Mouse (Mus musculus): ENCODE results near the gene Mrgprb4. TPM values are rescaled to one million over a fixed set of nuclear protein-coding genes. Genes with fewer than 3 reads are reported as not detected.

Mrgprb4 gene
- total RNA-seq (2022): not detected

- no peak for DNase-seq (ENCODE audit: low spot score in 2 of 2)
Measured at GRCm38 (mm10) chr7:48199188-48199587, at the start of gene Mrgprb4. Gene Mrgprb4 (minus strand): TSS chr7:48199288.

- no peak for DNase-seq (ENCODE audit: low spot score in 2 of 2)
Measured at GRCm38 (mm10) chr7:48226114-48226513, 27.0 kb upstream of the Mrgprb4 start.

GRCm38 (mm10) chr7:48225065-48225464, 26.0 kb upstream of the Mrgprb4 start:
- DNase-seq (ENCODE audit: low spot score in 2 of 2): no peak

- DNase-seq (ENCODE audit: low spot score in 2 of 2): no peak
Measured at GRCm38 (mm10) chr7:48168919-48169318, 30.2 kb downstream of the Mrgprb4 start, which contains the start of gene Mrgprb5. Gene Mrgprb5 (minus strand): TSS chr7:48169019.

GRCm38 (mm10) chr7:48167471-48167870, 31.6 kb downstream of the Mrgprb4 start:
- no peak for DNase-seq (ENCODE audit: low spot score in 2 of 2)

Other genes with a start within 250 kb of the Mrgprb4 start
- gene Mrgpra4, start 217.2 kb downstream of the Mrgprb4 start, total RNA-seq (2022): not detected
- gene Mrgprx1, start 171.7 kb downstream of the Mrgprb4 start, total RNA-seq (2022): not detected
- gene Mrgprb5, start 30.3 kb downstream of the Mrgprb4 start, total RNA-seq (2022): not detected
- gene Mrgprb8, start 189.2 kb upstream of the Mrgprb4 start, total RNA-seq (2022): not detected